Comparison of ENCODE assay signal across 8 mouse cellular contexts in the genomic region with DNA sequence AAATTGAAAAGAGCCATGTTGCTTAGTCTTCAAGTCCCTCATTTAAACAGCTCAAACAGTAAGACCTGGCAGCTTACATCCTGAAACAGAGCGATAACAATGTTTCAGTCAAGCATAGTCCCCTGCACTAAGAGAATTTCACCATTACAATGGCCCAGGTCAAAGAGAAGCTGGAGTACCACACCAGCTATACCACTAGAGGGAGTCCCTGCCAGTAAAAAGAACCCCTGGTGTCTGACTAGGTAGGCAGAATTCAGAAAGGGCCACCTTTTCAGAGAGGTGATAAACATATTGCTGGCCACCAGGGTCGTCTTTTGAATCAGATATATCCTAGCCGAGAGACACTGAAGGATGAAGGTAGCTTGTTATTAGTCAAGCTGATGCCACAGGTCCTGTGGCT. TPM values are rescaled to one million over a fixed set of nuclear protein-coding genes. Genes with fewer than 3 reads are reported as not detected.
DNase-seq lines count a peak whose midpoint lies in the region; ATAC-seq and TF ChIP-seq lines count a peak whose summit lies in the region.

No protein-coding gene starts in this region.

- no peak overlapping the region for H3K9ac ChIP-seq in MEL (ENCODE audit: control insufficient read depth, low read depth, low read length, poor library complexity, severe bottlenecking)
- H3K9ac ChIP-seq in liver, postnatal 0 days (replicated peaks) = no peak overlapping the region

- peak; percentile 73 for ATAC-seq in liver, postnatal 0 days

- WGBS in liver, postnatal 0 days (ENCODE audit: insufficient replicate concordance) = 42% methylated on average over 3 of the region's 3 CpGs

- no peak for TF ChIP-seq POLR2A in MEL (IDR thresholded peaks at IDR 0.05; ENCODE audit: control insufficient read depth in 1 of 2, insufficient read depth in 1 of 2, low read depth in 1 of 2, low read length in 2 of 2, poor library complexity in 1 of 2)

- TF ChIP-seq EP300 in MEL (IDR thresholded peaks at IDR 0.05; ENCODE audit: low read depth in 1 of 2, low read length in 2 of 2) = no peak
- TF ChIP-seq EP300 in liver, postnatal 0 days (IDR thresholded peaks at IDR 0.05; ENCODE audit: low read depth) = no peak

- H3K27me3 ChIP-seq in MEL (ENCODE audit: control insufficient read depth in 1 of 2, insufficient read depth in 2 of 2, low read length in 2 of 2) = no peaks in the 10 kb centered on the region
- H3K27me3 ChIP-seq in liver, postnatal 0 days (ENCODE audit: insufficient read depth, low read length) = no peaks in the 10 kb centered on the region

- no peak overlapping the region for H3K4me2 ChIP-seq in liver, postnatal 0 days (ENCODE audit: low read depth, low read length)

- peak; percentile 67 for TF ChIP-seq RAD21 in MEL (IDR thresholded peaks at IDR 0.05; ENCODE audit: low read depth, low read length)

- 0 out of 2 replicates have a peak, but pooled peaks cover 2% of the 10 kb centered on the region for H3K79me2 ChIP-seq in MEL (ENCODE audit: control insufficient read depth, insufficient read depth, low read length, poor library complexity)

- no peaks in the 10 kb centered on the region for H3K4me1 ChIP-seq in MEL (ENCODE audit: control insufficient read depth in 1 of 2, insufficient read depth in 2 of 2, low read length in 2 of 2)
- no peaks in the 10 kb centered on the region for H3K4me1 ChIP-seq in liver, postnatal 0 days (ENCODE audit: insufficient read depth)

- no peak overlapping the region for H3K4me3 ChIP-seq in MEL (ENCODE audit: control insufficient read depth in 1 of 2, insufficient read depth in 1 of 2, low read depth in 2 of 2, low read length in 2 of 2)
- no peak overlapping the region for H3K4me3 ChIP-seq in liver, postnatal 0 days (ENCODE audit: low read depth, low read length)

- H3K36me3 ChIP-seq in MEL (ENCODE audit: control insufficient read depth in 1 of 2, insufficient read depth in 2 of 2, low read length in 2 of 2) = peaks cover 0 to 45% of the 10 kb centered on the region in 2 experiments; a peak in 3 of 4 replicates
- peaks cover 54% of the 10 kb centered on the region for H3K36me3 ChIP-seq in liver, postnatal 0 days (replicated peaks; ENCODE audit: insufficient read depth, low read length)

- H3K9me3 ChIP-seq in MEL (replicated peaks; ENCODE audit: insufficient read depth, low read length) = no peaks in the 10 kb centered on the region
- no peaks in the 10 kb centered on the region for H3K9me3 ChIP-seq in liver, postnatal 0 days (ENCODE audit: low read length)

- TF ChIP-seq CTCF in MEL (IDR thresholded peaks at IDR 0.05 in 2 of 3, conservative IDR thresholded peaks at IDR 0.05 in 1 of 3; ENCODE audit: control insufficient read depth in 1 of 3, insufficient read depth in 1 of 3, low read depth in 2 of 3, low read length in 3 of 3, poor library complexity in 1 of 3, severe bottlenecking in 1 of 3) = peak; percentile 52 to 80 (median 76)
- TF ChIP-seq CTCF in liver, postnatal 0 days (IDR thresholded peaks at IDR 0.05; ENCODE audit: low read depth) = peak; percentile 80

- H3K27ac ChIP-seq in MEL (ENCODE audit: control insufficient read depth, low read depth, low read length) = no peak overlapping the region
- H3K27ac ChIP-seq in liver, postnatal 0 days (ENCODE audit: low read depth) = no peak overlapping the region

- DNase-seq in layer of hippocampus, adult 11-12 months (ENCODE audit: low spot score) = peak; percentile 29
- DNase-seq in layer of hippocampus, adult 9-11 months = no peak
- peak; percentile 72 for DNase-seq in MEL (ENCODE audit: low read depth, low spot score)
- peak; percentile 23 to 54 for DNase-seq in cerebellum, postnatal 25 days
- DNase-seq in hindlimb bud, embryonic 11.5 days (ENCODE audit: extremely low spot score, low read depth, low spot score) = peak; percentile 18
- DNase-seq in liver, postnatal 0 days = peak; percentile 47
- DNase-seq in retina, postnatal 1 day = peak; percentile 66
- DNase-seq in urinary bladder, postnatal 4 days (ENCODE audit: low spot score in 2 of 2) = no peak

TF ChIP-seq in MEL, 35 proteins besides CTCF, POLR2A, EP300 and RAD21:
- peak; percentile 26; the same call in 1 of the 2 replicates for TF ChIP-seq ZC3H11A (IDR thresholded peaks at IDR 0.05; ENCODE audit: low read depth, low read length)
- no peak for TF ChIP-seq SIN3A (IDR thresholded peaks at IDR 0.05; ENCODE audit: low read length)
- peak; percentile 65 for TF ChIP-seq SMC3 (IDR thresholded peaks at IDR 0.05; ENCODE audit: low read depth, low read length)

RNA-seq across cellular contexts. Expression of a gene that starts 9.0 kb away (rescaled TPM):
- total RNA-seq in MEL (2012; rRNA removed) = 145 and 151 TPM in 2 replicates
- polyA plus RNA-seq in MEL (2012; ENCODE audit: insufficient read depth in 1 of 2, insufficient read length in 2 of 2, low read depth in 1 of 2, low replicate concordance in 2 of 2, missing spikeins in 1 of 2) = 100 to 1,000 TPM in 1 of 2 experiments, 10 to 100 TPM in 1; 68.6 to 214 TPM
- 139 and 154 TPM in 2 replicates for polyA plus RNA-seq in liver, postnatal 0 days (2015; fragmentation: Nextera tagmentation; extraction: Ambion mirVana)

RNA-seq across cellular contexts. Expression of a gene that starts 9.1 kb away (rescaled TPM):
- 28.7 and 33.6 TPM in 2 replicates for total RNA-seq in MEL (2012; rRNA removed)
- 10 to 100 TPM in 1 of 2 experiments, not detected in 1; 30.2 TPM for polyA plus RNA-seq in MEL (2012; ENCODE audit: insufficient read depth in 1 of 2, insufficient read length in 2 of 2, low read depth in 1 of 2, low replicate concordance in 2 of 2, missing spikeins in 1 of 2)
- 14.3 and 14.8 TPM in 2 replicates for polyA plus RNA-seq in liver, postnatal 0 days (2015; fragmentation: Nextera tagmentation; extraction: Ambion mirVana)

RNA-seq across cellular contexts. Expression of a gene that starts 22.8 kb away (rescaled TPM):
- 0.08 and 0.10 TPM in 2 replicates for total RNA-seq in MEL (2012; rRNA removed)
- not detected for polyA plus RNA-seq in MEL (2012; ENCODE audit: insufficient read depth in 1 of 2, insufficient read length in 2 of 2, low read depth in 1 of 2, low replicate concordance in 2 of 2, missing spikeins in 1 of 2)
- not detected in 2 replicates for polyA plus RNA-seq in liver, postnatal 0 days (2015; fragmentation: Nextera tagmentation; extraction: Ambion mirVana)

RNA-seq across cellular contexts. Expression of a gene that starts 23.7 kb away (rescaled TPM):
- total RNA-seq in MEL (2012; rRNA removed) = 134 and 142 TPM in 2 replicates
- polyA plus RNA-seq in MEL (2012; ENCODE audit: insufficient read depth in 1 of 2, insufficient read length in 2 of 2, low read depth in 1 of 2, low replicate concordance in 2 of 2, missing spikeins in 1 of 2) = 100 to 1,000 TPM in 1 of 2 experiments, not detected in 1; 106 TPM
- 83.1 and 86.2 TPM in 2 replicates for polyA plus RNA-seq in liver, postnatal 0 days (2015; fragmentation: Nextera tagmentation; extraction: Ambion mirVana)

RNA-seq across cellular contexts. Expression of a gene that starts 48.9 kb away (rescaled TPM):
- not detected in 2 replicates for total RNA-seq in MEL (2012; rRNA removed)
- under 1 TPM in 1 of 2 experiments, not detected in 1; 0.01 TPM for polyA plus RNA-seq in MEL (2012; ENCODE audit: insufficient read depth in 1 of 2, insufficient read length in 2 of 2, low read depth in 1 of 2, low replicate concordance in 2 of 2, missing spikeins in 1 of 2)
- polyA plus RNA-seq in liver, postnatal 0 days (2015; fragmentation: Nextera tagmentation; extraction: Ambion mirVana) = 0.21 and 0.36 TPM in 2 replicates

Comparison
In these comparisons a context has a peak if more than half of its experiments do, and no peak if none do; other contexts are left out.
1. DNase-seq: peak in layer of hippocampus, adult 11-12 months (single experiment), MEL (single experiment), cerebellum, postnatal 25 days (2 of 2), hindlimb bud, embryonic 11.5 days (single experiment), liver, postnatal 0 days (single experiment) and retina, postnatal 1 day (single experiment); none in layer of hippocampus, adult 9-11 months (single experiment) and urinary bladder, postnatal 4 days (0 of 2).